Comparison of ENCODE assay signal across 9 mouse cellular contexts in genomic region chr6:90720996-90721746, GRCm38 (mm10).
DNase-seq lines count a peak whose midpoint lies in the region; ATAC-seq and TF ChIP-seq lines count a peak whose summit lies in the region.
"Had no signal": no experiment of that assay in that cellular context is flagged by ENCODE, and none has a peak within 500 bp of the region (broad histone marks: within the 10 kb centered on the region; RNA-seq: fewer than 3 reads in every experiment).

No protein-coding gene starts in this region.

- WGBS in hindbrain, embryonic 16.5 days = 70% methylated on average over 5 of the region's 5 CpGs
- WGBS in hindbrain, embryonic 10.5 days = 66% methylated on average over 5 of the region's 5 CpGs

- H3K9ac ChIP-seq in hindbrain, embryonic 16.5 days (ENCODE audit: low read depth, low read length) = no peak overlapping the region
- H3K9ac ChIP-seq: limb, embryonic 15.5 days had no signal

- H3K36me3 ChIP-seq in hindbrain, embryonic 16.5 days (ENCODE audit: control insufficient read depth, insufficient read depth, low read length) = no peaks in the 10 kb centered on the region
- no peaks in the 10 kb centered on the region for H3K36me3 ChIP-seq in hindbrain, embryonic 10.5 days
- H3K36me3 ChIP-seq: limb, embryonic 15.5 days had no signal

- no peaks in the 10 kb centered on the region for H3K27me3 ChIP-seq in hindbrain, embryonic 16.5 days (replicated peaks; ENCODE audit: control insufficient read depth, insufficient read depth, low read length)
- H3K27me3 ChIP-seq in hindbrain, embryonic 10.5 days (ENCODE audit: insufficient read depth, poor library complexity, severe bottlenecking) = no peaks in the 10 kb centered on the region
- H3K27me3 ChIP-seq: limb, embryonic 15.5 days had no signal

- no peak overlapping the region for H3K4me2 ChIP-seq in hindbrain, embryonic 16.5 days (ENCODE audit: low read length)
- H3K4me2 ChIP-seq: limb, embryonic 15.5 days had no signal

- peak; percentile 77 for TF ChIP-seq CTCF in layer of hippocampus, adult 2 months (conservative IDR thresholded peaks at IDR 0.05)

- no peaks in the 10 kb centered on the region for H3K9me3 ChIP-seq in hindbrain, embryonic 16.5 days (ENCODE audit: control insufficient read depth, low read length)
- no peaks in the 10 kb centered on the region for H3K9me3 ChIP-seq in hindbrain, embryonic 10.5 days
- H3K9me3 ChIP-seq: limb, embryonic 15.5 days had no signal

- H3K4me3 ChIP-seq in layer of hippocampus, adult 2 months = no peak overlapping the region
- no peak overlapping the region for H3K4me3 ChIP-seq in hindbrain, embryonic 16.5 days (ENCODE audit: low read length)
- H3K4me3 ChIP-seq in hindbrain, embryonic 10.5 days = no peak overlapping the region
- H3K4me3 ChIP-seq: limb, embryonic 15.5 days had no signal

- peak; percentile 47 for ATAC-seq in granulocyte monocyte progenitor cell, adult 5-6 weeks (replicated peaks; ENCODE audit: poor library complexity, severe bottlenecking)
- ATAC-seq in hindbrain, embryonic 16.5 days = no peak

- H3K27ac ChIP-seq in layer of hippocampus, adult 2 months = peak overlapping the region; percentile 53; the same call in 1 of the 2 replicates
- no peak overlapping the region for H3K27ac ChIP-seq in hindbrain, embryonic 16.5 days (ENCODE audit: low read depth, low read length)
- no peak overlapping the region for H3K27ac ChIP-seq in hindbrain, embryonic 10.5 days
- H3K27ac ChIP-seq: limb, embryonic 15.5 days had no signal

- DNase-seq in layer of hippocampus, adult 2 months (ENCODE audit: low spot score in 2 of 2) = no peak
- no peak for DNase-seq in layer of hippocampus, adult 9-10 months (ENCODE audit: low spot score)
- peak; percentile 74 to 92 for DNase-seq in adrenal gland, adult (ENCODE audit: inconsistent age in 2 of 2, low spot score in 1 of 2)
- peak; percentile 79 for DNase-seq in liver
- DNase-seq in spleen, adult 18-20 months = peak; percentile 47 to 71
- no peak for DNase-seq in hindbrain, embryonic 10.5 days (ENCODE audit: low spot score)

- H3K4me1 ChIP-seq in hindbrain, embryonic 16.5 days (ENCODE audit: control insufficient read depth, insufficient read depth, low read depth, low read length) = peaks cover 49% of the 10 kb centered on the region
- peaks cover 32% of the 10 kb centered on the region for H3K4me1 ChIP-seq in hindbrain, embryonic 10.5 days (replicated peaks)

Comparison
In these comparisons a context has a peak if more than half of its experiments do, and no peak if none do; other contexts are left out.
1. DNase-seq: peak in adrenal gland, adult (2 of 2), liver (single experiment) and spleen, adult 18-20 months (2 of 2); none in layer of hippocampus, adult 2 months (0 of 2), layer of hippocampus, adult 9-10 months (single experiment) and hindbrain, embryonic 10.5 days (single experiment).